Mouse (Mus musculus) cerebellum, adult 11 months (tissue): ENCODE results near the gene Scaf8.
A peak's percentile ranks its signal among the peaks of the same experiment; 100 is the strongest.
"Not testable (repeated sequence)": the region's sequence is repeated elsewhere in the genome, so short reads cannot be mapped to it uniquely, and the experiment has no call there.

Experiments
- DNase-seq: peaks from one replicate; pipeline ENCODE4 v3.0.0; 2022

Gene Scaf8

GRCm38 (mm10) chr17:3114720-3115379 is at the start of gene Scaf8:
Scaf8 (plus strand) TSS chr17:3114972.
- DNase-seq = peak; percentile 92

DNA sequence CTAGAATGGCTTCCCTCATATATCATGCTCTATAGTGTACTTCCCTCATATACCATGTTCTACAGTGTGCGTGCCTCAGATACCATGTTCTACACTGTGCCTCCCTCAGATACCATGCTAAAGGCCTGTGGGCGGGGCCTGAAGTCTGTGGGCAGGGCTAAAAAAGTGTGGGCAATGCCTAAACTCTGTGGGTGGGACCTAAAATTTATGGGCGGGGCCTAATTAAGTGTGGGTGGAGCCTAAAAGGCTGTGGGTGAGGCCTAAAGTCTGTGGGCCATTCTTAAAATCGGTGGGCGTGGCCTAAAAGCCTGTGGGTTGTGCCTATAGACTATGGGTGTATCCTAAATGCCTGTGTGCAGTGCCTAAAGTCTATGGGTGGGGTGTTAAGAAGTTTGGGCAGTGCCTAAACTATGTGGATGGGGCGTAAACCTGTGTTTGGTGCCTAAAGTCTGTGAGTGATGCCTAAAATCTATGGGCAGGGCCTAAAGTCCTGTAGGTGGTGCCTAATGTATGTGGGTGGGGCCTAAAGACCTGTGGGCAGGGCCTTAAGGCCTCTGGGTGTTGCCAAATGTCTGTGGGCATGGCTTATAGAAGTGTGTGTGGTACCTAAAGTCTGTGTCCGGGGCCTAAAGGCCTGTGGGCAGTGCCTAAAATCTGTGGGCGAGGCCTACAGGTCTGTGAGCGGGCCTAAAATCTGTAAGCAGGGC is 39.5 kb upstream of the Scaf8 start:
- no peak for DNase-seq

GRCm38 (mm10) chr17:3075873-3076245 is 38.9 kb upstream of the Scaf8 start:
- DNase-seq = no peak

GRCm38 (mm10) chr17:3077936-3078335 is 36.8 kb upstream of the Scaf8 start:
- not testable (repeated sequence) for DNase-seq

- not testable (repeated sequence) for DNase-seq
These were observed 34.0 kb upstream of the Scaf8 start for GRCm38 (mm10) chr17:3080587-3081349.

- DNase-seq = peak; percentile 90
These were observed 33.2 kb upstream of the Scaf8 start for GRCm38 (mm10) chr17:3081512-3082100.

DNA sequence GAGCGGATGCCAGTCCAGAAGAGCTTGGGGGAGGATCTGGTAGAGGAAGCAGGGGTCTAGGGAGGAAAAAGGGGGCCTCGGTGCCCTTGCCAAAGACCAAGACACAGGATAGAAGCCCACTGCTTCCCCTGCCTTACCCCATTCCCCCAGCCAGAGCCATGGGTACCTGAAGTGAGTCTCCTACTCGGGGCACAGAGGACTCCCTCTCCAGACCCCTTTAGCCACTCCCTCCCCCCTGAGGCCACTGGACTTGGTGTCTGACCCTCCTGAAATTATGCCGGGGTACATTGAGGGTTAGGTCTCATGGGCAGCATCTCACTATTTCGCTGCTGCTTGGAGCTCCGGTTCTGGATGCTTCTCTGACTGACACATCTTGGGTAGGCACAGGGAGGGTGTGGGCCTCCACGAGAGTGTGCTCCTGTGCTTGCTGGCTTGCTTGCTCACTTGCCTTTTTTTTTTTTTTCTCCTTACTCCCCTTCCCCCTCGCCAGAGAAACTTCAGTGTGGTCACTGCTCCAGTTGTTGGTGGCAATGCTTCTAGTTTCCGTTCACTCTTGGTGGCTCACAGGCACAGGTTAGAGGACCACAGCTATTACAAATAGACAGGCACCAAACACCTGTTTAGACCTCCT is 32.5 kb upstream of the Scaf8 start:
- DNase-seq = peak; percentile 63

DNA sequence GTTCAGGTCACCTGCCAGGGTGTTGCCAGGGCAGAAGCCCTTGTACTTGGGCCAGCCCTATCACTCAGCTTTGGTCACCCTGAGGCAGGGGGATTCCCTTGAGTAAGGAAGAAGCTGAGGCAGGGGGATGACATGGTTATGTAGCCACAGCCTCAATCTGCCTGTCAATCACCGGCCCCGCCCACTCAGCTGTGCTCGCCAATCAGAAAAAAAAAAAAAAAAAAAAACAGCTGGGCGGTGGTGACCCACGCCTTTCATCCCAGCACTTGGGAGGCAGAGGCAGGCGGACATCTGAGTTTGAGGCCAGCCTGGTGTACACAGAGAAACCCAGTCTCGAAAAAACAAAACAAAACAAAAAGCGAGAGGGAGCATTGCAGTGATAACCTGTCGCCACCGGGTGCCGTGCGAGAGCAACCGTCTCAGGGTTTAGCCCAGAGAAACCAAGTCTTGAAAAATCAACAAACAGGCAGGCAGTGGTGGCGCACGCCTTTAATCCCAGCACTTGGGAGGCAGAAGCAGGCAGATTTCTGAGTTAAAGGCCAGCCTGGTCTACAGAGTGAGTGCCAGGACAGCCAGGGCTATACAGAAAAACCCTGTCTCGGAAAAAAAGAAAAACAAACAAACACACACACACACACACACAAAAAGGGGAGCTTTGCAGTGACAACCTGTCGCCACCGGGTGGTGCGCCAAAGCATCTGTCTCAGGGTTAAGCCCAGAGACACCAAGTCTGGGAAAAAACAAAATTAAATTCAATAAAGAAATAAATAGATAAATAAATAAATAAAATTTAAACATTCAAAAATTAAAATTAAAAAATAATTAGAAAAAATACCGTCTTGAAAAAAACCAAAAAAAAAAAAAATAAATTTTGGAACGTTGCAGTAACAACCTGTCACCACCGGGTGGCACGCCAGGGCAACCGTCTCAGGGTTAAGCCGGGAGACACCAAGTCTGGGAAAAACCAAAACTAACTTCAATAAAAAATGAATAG is 31.7 kb upstream of the Scaf8 start:
- peak; percentile 74 for DNase-seq

GRCm38 (mm10) chr17:3083886-3084550 is 30.8 kb upstream of the Scaf8 start:
- DNase-seq = peak; percentile 93

- peak; percentile 85 for DNase-seq
These were observed 30.2 kb upstream of the Scaf8 start for GRCm38 (mm10) chr17:3084551-3084930.

GRCm38 (mm10) chr17:3085152-3085551 is 29.6 kb upstream of the Scaf8 start:
- no peak for DNase-seq

DNA sequence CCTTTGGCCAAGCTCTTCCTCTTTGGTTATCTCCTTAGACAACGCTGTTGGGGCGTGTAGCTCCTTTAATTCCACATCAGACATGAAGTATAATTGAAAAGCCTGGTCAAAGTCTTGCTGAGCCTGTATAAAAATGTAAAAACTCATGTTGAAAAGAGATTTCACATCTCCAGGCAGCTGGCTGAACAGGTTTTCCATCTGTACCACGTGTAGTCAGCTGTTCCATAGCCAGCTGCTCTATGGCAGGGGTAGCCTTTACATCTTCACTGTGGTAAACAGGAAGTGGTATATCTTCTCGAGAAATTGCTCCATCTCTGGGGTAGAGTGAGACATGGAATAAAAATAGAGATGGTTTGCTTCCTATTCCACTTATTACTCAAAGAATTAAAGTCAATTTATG is 22.1 kb upstream of the Scaf8 start:
- DNase-seq = no peak

- DNase-seq = not testable (repeated sequence)
These were observed 15.5 kb upstream of the Scaf8 start for GRCm38 (mm10) chr17:3099273-3099672.

DNA sequence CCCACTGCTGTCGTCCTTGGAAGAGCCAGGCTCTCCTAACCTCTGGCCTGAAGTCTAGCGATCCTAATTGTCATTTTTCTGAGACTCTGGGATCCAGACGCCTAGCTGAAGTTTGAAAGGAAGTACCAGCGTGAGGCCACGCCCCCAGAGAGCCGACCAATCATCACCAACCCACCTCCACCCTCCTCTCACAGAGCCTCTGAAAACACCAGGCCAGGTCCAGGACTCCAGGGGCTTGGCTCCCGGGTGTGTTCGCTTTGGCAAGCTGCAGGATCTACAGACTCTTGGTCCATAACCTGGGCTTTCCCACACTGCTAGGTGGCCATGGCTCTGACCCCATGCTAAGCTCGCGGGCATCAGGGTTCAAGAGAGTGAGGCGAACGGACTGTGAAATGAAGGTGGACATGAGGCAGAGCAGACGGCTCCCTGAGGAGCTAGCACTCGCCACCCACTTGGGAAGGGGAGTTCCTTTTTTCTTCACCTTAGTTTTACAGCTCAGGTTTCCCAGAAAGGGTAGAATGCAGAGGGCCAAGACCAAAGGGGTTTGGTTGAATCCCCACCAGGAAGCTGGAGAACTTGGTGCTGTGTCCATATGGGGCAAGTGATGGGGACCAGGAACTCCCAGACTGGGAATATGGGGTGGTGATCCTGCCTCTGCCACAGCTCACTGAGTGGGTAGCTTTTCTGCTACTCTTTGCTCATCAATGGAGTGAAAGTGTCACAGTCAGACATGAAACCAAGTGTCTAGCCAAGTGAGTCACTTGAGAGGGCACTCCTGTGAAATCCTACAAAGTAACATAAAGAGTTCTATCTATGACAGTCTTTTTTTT is 12.2 kb upstream of the Scaf8 start:
- no peak for DNase-seq

GRCm38 (mm10) chr17:3104154-3104931 is 10.4 kb upstream of the Scaf8 start:
- DNase-seq = no peak

DNA sequence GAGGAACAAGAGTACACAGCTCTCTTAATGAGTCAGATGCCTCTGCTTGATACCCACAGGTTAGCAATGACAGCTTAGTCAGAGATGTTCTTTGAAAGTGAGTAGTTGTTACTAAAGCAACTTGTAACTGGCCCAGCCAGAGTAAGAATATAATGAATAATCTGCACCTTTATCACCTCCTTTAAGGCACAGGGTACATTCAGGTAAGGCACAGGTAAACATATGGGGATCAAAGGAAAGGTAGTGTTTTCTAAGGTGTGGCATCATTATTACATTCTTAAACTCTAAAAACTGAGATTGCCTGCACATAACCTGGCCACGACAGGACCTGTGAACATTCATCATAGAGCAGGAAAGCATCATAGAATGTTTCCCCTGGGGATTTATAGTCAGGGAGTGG is 9.8 kb upstream of the Scaf8 start:
- no peak for DNase-seq

- no peak for DNase-seq
These were observed 925 bp upstream of the Scaf8 start for GRCm38 (mm10) chr17:3113737-3114357.

DNA sequence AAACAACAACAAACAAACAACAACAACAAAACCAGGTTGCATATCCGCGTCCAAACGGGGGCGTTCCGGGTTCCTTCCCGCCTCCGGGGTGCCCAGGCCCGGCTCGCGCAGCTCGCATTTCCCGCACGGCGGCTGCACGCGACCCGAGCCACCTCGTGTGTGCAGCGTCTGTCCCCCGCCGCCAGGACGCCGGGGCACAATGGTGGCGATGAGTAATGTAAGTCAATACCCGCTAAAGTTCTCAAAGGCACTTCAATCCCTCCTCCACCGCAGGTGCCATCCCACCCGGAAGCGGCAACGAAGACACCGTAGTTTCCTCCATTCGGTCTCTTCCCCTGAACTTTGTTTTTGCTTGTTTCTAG is 433 bp upstream of the Scaf8 start:
- no peak for DNase-seq

DNA sequence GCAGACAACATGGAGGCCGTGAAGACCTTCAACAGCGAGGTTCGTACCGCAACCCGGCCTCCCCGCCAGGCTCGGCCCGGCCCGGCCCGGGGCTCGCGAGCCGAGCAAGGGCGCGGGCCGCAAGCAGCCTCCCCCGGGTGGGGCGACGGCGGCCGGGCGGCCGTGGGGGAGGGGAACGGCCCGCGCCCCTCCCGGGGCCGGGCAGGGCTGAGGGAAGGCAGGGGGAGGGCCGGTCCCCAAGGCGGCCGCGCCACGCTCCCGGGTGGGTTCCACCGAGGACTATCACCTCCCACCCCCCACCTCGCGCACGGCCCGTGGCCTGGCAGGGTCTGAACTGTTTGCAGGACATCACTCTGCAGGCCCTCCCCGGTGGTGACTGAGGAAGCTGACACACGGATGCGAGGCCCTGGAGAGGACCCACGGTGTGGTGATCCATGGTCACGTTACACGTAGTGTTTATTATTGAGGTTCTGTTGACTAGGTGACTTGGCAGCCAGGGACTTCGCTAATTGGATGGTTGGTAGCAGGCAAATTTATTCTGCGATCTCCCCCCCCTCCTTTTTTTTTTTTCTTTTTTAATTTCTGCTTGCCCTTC is 705 bp downstream of the Scaf8 start:
- peak; percentile 69 for DNase-seq
